Mouse (Mus musculus) spleen, postnatal 10 days (tissue): ENCODE data around the gene Diras1.
"Not testable (repeated sequence)": the region's sequence is repeated elsewhere in the genome, so short reads cannot be mapped to it uniquely, and the experiment has no call there.

Experiments
- DNase-seq, 2 experiments: peaks; one replicate each; pipeline ENCODE4 v3.0.0; 2021 to 2022; ENCODE audit warnings: low spot score in 2 of 2

Gene Diras1

DNA sequence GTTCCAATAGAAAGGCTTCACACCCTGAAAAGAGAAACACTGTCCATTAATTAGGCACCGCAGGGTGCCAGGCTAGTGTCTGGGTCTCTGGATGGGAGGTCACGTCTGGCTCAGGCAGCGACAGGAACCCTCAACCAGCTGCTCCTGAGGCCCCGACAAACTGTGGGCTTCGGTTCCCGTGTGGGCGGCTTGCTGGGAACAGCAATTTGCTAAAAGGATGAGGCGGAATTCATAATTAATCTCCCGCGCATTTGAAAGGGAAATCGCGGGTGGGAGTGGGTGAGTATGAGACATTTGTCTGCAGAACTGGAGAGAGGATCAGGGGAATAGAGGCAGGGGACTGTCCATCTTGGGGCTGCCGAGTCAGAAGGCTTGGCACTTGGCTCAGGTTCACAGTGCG is 27.4 kb downstream of the Diras1 start:
- no peak for DNase-seq

DNA sequence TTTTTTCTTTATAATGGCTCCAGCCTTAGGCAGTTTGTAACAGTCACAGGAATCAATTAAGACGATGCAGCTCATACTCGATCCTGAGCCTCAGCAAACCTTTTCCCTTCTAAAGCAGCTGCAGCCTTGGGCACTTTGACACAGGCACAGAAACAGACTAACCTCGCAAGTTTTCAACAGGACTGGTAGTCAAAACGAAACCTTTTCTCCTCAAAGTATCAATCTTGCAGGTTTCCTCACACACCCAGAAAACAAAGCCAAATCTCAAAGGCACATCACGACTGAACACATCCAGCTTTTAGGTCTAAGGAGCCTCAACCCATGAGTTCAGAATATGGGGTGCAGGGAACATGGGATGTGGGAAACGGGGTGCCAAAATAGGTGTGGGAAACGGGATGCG is 28.1 kb downstream of the Diras1 start:
- DNase-seq: no peak

- no peak for DNase-seq
Measured at GRCm38 (mm10) chr10:80996501-80996900, 29.0 kb downstream of the Diras1 start.

DNA sequence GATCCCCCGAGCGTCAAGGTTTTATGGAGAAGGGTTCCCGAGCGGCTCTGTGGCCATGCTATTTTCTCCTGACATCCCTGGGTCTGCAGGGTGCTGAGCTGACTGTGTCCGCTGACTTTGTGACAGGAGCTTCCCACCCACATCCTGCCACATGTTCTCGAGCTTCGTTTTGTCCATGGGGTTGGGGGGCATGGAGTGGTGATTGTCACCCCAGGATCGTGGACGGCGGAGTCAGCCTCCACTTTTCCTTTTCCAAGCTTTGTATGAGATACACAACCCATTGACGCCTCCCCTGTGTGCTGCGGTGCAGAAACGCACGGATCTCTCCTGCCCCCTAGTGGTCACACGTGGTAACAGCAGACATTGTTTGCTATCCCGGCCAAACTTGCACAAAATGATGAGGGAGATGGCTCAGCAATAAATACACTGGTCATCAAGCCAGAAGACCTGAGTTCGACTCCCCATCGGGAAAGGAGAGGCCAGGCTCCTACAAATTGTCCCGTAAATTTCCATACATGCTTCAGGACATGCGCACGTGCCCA is 30.3 kb downstream of the Diras1 start:
- peak; percentile 73 to 85 for DNase-seq

GRCm38 (mm10) chr10:80994621-80995020 is 30.8 kb downstream of the Diras1 start:
- no peak for DNase-seq

GRCm38 (mm10) chr10:80993276-80993675 is 32.2 kb downstream of the Diras1 start:
- DNase-seq: no peak

- no peak for DNase-seq
Measured at GRCm38 (mm10) chr10:80991945-80992344, 33.5 kb downstream of the Diras1 start.

- no peak for DNase-seq
Measured at GRCm38 (mm10) chr10:80991007-80991406, 34.5 kb downstream of the Diras1 start.

GRCm38 (mm10) chr10:80990406-80990805 is 35.1 kb downstream of the Diras1 start:
- DNase-seq: peak in 1 of 2 experiments; percentile 60

DNA sequence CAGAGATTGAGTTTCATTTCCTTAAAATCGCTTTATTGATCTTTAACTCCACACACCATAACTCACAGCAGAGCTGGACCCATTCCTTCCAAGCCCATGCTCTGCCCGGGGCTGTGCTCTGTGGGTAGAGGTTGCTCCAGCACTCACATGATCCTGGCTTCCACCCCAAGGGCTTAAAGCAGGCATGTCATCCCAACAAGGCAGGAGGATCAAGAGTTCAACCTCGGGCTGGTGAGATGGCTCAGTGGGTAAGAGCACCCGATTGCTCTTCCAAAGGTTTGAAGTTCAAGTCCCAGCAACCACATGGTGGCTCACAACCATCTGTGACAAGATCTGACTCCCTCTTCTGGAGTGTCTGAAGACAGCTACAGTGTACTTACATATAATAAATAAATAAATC is 35.6 kb downstream of the Diras1 start:
- DNase-seq: not testable (repeated sequence)

- peak in 1 of 2 experiments; percentile 72 for DNase-seq
Measured at GRCm38 (mm10) chr10:80989446-80989845, 36.0 kb downstream of the Diras1 start.

DNA sequence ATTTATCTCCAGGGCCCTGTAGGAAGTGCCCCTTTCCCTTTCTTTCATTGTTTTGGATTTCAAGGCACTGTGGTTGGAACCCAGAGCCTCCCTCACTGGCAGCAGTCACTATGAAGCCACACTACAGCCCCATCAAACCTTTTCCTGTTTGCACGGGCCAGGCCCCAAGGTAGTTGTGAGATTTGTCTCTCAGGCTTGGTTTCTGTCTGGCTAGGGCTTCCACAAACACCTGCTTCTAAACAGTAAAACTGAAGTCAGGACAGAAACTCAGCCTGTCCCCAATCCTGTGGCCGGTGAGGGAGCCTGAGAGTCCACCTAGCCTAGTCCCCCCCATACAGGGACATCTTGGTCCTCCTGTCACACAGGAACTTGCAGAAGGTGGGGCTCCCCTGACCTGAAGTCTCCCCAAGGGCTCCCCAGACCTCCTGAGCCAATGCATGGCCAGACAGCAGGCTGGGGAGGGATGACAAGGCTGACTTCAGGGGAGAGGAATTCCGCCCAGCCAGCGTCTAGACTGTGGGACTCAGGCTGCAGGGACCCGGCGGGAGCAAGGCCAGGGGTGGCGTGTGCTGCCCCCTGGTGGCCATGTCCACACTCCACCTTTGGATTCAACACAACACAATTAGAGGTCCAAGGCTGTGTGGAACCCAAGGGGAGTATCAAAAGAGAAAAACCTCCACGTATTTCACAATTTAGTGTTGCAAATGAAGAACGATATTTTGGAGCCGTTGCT is 37.6 kb downstream of the Diras1 start:
- DNase-seq: peak; percentile 61 to 83

DNA sequence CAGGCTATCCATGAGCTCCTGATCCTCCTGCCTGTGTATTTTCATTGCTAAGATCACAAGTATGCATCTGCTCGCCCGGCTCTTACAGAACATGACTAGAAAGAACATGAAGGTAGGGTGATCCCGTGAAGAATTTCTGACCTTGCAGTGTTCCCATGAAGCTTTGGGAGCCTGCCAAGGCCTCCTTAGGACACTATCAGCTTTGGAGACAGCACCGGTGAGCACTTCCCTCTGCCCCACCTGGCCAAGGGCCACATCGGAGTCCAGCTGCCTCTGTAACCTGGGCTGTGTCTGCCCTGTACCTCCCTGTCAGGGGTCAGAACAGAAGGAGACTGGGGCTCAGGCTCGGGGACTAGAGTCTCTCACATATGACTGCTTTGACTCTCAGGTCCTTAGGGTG is 38.7 kb downstream of the Diras1 start:
- no peak for DNase-seq

- no peak for DNase-seq
Measured at GRCm38 (mm10) chr10:80985970-80986701, 39.3 kb downstream of the Diras1 start.

DNA sequence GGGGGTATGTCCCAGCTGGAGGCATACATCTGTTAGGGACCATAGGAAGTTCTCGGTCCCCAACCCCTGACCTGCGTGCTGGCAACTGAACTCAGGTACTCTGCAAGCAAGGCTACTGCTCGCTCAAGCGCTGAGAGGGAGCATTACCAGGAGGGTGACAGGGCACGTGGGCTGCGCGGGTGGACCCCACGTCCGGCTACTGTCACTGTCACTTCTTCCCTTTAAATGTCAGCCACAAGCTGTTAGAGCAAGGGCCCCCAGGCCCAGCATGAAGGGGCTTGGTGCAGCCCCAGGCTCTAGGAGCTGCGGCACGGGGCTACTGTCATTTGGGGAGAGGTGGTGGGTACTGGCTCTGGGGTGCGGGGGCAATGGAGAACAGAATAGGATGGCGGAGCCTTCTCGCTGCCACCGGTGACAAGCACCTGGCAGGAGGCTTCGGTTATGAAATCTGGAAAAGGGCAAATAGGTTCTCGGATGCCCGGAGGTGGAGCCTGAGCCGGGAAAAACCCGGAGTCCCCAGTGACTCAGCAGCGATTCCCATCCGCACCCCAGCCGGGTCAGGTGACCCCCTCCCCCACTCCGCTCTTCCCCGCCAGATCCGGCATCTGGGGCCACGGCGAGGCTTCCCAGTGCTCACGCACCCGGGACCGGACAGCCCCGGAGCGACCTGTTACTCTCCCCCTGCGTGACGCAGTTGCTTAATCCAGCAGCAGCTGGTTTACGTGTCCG is 40.1 kb downstream of the Diras1 start:
- no peak for DNase-seq

DNA sequence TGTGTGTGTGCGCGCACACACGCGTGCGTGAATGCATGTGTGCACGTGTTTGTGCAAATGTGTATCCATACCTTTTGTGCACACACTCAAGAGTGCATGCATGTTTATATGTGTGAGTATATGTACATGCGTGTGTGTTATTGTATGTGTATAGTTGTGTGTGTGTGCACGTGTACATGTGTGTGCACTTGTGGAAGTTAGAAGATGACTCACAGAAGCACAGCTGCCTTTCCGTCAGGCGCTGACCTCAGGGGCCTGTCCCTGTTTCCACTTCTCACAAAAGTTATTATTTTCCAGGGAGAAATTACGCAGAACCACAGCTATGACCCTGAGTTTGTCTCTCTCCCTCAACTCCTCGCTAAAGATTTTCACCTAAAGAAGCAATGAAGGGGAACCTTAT is 41.2 kb downstream of the Diras1 start:
- no peak for DNase-seq

DNA sequence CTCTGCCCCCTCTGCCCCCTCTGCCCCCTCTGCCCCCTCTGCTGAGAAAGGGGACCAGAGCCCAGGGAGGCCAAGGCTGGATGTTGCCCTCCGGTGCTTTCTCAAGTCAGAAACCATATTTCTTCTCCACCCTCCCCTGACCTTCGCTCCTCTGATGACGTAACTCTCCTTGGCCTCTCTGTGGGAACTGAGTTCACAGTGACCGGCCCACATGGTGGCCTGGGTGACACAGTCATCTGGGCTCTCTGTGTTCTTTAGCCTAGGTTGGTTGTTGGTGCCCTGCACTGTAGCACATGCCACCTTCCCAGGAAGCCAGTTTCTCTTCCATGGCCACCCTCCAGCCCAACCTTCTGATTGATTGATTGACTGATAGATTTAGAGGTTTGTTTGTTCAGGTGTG is 43.1 kb downstream of the Diras1 start:
- no peak for DNase-seq

- no peak for DNase-seq
Measured at GRCm38 (mm10) chr10:80981564-80982112, 43.8 kb downstream of the Diras1 start.

- DNase-seq: no peak
Measured at GRCm38 (mm10) chr10:80975478-80975877, 50.0 kb downstream of the Diras1 start.

- no peak for DNase-seq
Measured at GRCm38 (mm10) chr10:80973722-80974121, 51.7 kb downstream of the Diras1 start.

DNA sequence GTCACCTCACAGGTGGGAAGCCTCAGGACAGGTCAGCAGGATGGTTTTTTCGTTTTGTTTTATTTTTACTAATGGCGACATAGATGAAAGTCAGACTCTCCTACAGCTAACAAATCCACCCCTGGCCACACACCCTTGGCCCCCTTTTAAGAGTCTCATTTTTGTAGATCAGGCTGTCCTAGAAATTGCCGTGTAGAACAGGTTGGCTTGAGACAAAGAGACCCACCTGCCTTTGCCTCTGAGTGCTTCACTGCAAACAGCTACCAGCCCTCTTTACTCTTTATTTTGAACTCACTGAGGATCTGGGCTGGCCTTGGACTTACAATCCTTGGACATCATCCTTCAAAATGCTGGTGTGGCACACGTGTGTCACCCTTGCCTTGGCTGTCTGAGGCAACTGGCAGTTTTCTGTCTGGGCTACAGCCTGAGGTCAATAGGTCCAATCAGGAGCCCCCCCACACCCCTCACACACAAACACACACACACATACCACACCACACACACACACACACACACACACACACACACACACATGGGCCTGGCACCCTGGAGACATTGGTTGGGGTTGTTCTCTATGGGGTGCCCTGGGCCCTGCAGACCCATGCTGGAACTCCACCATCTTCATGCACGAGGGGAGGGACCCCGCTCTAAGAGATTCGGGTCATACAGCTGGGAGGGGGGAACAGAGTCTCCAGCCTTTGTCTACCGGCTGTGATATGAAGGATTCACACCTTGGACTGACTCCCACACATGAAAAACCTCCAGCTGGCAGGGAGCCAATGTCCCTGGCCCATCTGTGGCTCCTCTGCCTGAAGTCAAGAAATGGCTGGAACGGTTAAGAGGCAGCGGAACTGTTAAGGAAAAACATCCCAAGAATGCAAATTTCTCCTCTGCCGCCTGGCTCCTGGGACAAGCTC is 53.1 kb downstream of the Diras1 start:
- DNase-seq: no peak
